Mouse (Mus musculus): ENCODE results near the gene Gad1. TPM values are rescaled to one million over a fixed set of nuclear protein-coding genes. Genes with fewer than 3 reads are reported as not detected.
"Not testable (repeated sequence)": the region's sequence is repeated elsewhere in the genome, so short reads cannot be mapped to it uniquely, and the experiment has no call there.

Gene Gad1
- 35.5 and 45.4 TPM in 2 replicates for polyA plus RNA-seq (2015; fragmentation: Nextera tagmentation; extraction: Ambion mirVana)

GRCm38 (mm10) chr2:70552772-70553171 lies at the start of gene Gad1:
Gad1 (plus strand) TSS chr2:70553072.
- Histone ChIP-seq H3K4me1 (peaks cover under 1% of the 10 kb centered on the region; the same call in 1 of the 2 replicates), H3K4me2 (no peak within 1 kb of the TSS), H3K27me3 (no peaks in the 10 kb centered on the region; the same call in 1 of the 2 replicates), H3K27ac (no peak within 1 kb of the TSS), H3K9me3 (replicated peaks) (no peaks in the 10 kb centered on the region), H3K4me3 (no peak within 1 kb of the TSS), H3K9ac (no peak within 1 kb of the TSS), H3K36me3 (ENCODE audit: poor library complexity, severe bottlenecking) (no peaks in the 10 kb centered on the region)
- 63% methylated on average over 4 of the region's 4 CpGs for WGBS
- no peak for ATAC-seq

DNA sequence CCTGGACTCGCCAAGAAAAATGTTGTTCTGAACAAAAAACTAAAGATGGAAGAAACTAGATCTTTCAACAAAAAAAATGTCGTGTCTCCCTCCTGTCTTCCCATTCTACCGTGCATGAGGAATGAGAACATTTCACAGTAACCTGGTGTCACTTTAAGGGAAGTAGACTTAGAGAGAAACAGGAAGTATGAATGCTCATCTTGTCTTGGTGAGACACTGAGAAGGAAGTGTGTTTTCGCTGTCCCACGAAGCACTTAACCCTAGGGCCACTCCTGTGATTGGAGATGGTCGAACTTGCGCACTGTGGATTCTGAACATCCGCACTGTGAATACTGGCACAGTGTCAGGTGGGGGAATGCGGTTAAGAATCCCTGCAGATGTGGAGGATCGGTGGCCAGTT lies 49.4 kb upstream of the Gad1 start:
- Histone ChIP-seq H3K4me3 (no peak overlapping the region), H3K4me1 (peaks cover 6% of the 10 kb centered on the region), H3K4me2 (no peak overlapping the region), H3K9me3 (replicated peaks) (no peaks in the 10 kb centered on the region), H3K9ac (no peak overlapping the region), H3K27ac (no peak overlapping the region), H3K27me3 (peaks cover 10% of the 10 kb centered on the region), H3K36me3 (ENCODE audit: poor library complexity, severe bottlenecking) (no peaks in the 10 kb centered on the region)
- WGBS: 86% methylated on average over 10 of the region's 10 CpGs
- no peak for ATAC-seq

GRCm38 (mm10) chr2:70505229-70505628 lies 47.6 kb upstream of the Gad1 start:
- Histone ChIP-seq H3K36me3 (ENCODE audit: poor library complexity, severe bottlenecking) (no peaks in the 10 kb centered on the region), H3K4me2 (no peak overlapping the region), H3K4me3 (no peak overlapping the region), H3K9ac (no peak overlapping the region), H3K27ac (no peak overlapping the region), H3K4me1 (peaks cover 12% of the 10 kb centered on the region), H3K9me3 (replicated peaks) (no peaks in the 10 kb centered on the region), H3K27me3 (0 out of 2 replicates have a peak, but pooled peaks cover 4% of the 10 kb centered on the region)
- WGBS: 60% methylated on average over 1 of the region's 1 CpGs
- no peak for ATAC-seq

GRCm38 (mm10) chr2:70505896-70506295 lies 47.0 kb upstream of the Gad1 start:
- no peak overlapping the region for H3K9ac ChIP-seq
- 38% methylated on average over 4 of the region's 4 CpGs for WGBS
- ATAC-seq: no peak
- 0 out of 2 replicates have a peak, but pooled peaks cover 4% of the 10 kb centered on the region for H3K27me3 ChIP-seq
- H3K4me2 ChIP-seq: no peak overlapping the region
- H3K9me3 ChIP-seq (replicated peaks): no peaks in the 10 kb centered on the region
- H3K36me3 ChIP-seq (ENCODE audit: poor library complexity, severe bottlenecking): no peaks in the 10 kb centered on the region
- H3K4me3 ChIP-seq: no peak overlapping the region
- no peak overlapping the region for H3K27ac ChIP-seq
- peaks cover 12% of the 10 kb centered on the region for H3K4me1 ChIP-seq

DNA sequence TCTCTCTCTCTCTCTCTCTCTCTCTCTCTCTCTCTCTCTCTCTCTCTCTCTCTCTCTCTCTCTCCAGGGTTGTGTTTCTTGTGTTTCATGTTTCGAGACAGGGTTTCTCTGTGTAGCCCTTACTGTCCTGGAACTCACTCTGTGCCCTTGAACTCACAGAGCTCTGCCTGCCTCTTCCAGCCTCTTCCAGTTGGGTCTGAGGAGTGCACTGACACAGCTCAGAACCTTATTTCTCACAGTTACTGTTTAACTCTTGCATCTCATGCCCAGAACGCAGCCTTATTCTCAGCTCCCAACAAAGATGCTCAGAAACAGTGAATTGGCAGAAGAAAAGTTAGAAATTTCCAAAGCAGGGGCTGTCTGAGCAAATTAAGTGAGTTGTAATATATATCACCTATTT lies 46.5 kb upstream of the Gad1 start:
- no peaks in the 10 kb centered on the region for H3K36me3 ChIP-seq (ENCODE audit: poor library complexity, severe bottlenecking)
- no peaks in the 10 kb centered on the region for H3K9me3 ChIP-seq (replicated peaks)
- peaks cover 12% of the 10 kb centered on the region for H3K4me1 ChIP-seq
- no peak overlapping the region for H3K4me3 ChIP-seq
- no peak for ATAC-seq
- 82% methylated on average over 2 of the region's 2 CpGs for WGBS
- H3K9ac ChIP-seq: no peak overlapping the region
- H3K27me3 ChIP-seq: 0 out of 2 replicates have a peak, but pooled peaks cover 4% of the 10 kb centered on the region
- no peak overlapping the region for H3K4me2 ChIP-seq
- H3K27ac ChIP-seq: no peak overlapping the region

DNA sequence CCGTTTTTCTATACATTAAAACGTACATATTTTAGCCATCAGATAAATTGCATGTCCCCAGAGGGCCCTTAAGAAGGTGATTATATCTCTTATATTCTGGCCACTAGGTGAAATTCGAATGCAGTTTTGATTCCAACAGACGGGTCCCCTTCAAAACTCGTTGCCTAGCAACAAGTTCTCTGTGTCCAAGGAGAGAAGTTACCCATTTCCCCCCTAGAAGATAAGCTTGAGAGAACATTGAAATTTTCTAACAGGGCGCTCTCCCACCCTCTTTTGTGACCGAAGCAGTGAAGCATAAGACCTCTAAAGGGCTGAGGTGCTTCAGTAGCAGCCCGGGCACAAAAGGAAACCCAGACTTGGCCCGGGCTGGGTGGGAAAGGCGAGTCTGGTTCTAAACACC lies 44.4 kb upstream of the Gad1 start, which contains the start of gene Erich2:
TSS of gene Erich2 (plus strand) at position 324 of the 400 bp plus-strand sequence.
- Histone ChIP-seq H3K4me1 (peaks cover 12% of the 10 kb centered on the region), H3K27ac (no peak within 1 kb of the TSS), H3K4me2 (peak within 1 kb of the TSS; percentile 91), H3K9me3 (replicated peaks) (no peaks in the 10 kb centered on the region), H3K36me3 (ENCODE audit: poor library complexity, severe bottlenecking) (no peaks in the 10 kb centered on the region), H3K4me3 (peak within 1 kb of the TSS; percentile 51), H3K27me3 (0 out of 2 replicates have a peak, but pooled peaks cover 4% of the 10 kb centered on the region), H3K9ac (peak within 1 kb of the TSS; percentile 65)
- no peak for ATAC-seq
- WGBS: 9% methylated on average over 10 of the region's 10 CpGs

DNA sequence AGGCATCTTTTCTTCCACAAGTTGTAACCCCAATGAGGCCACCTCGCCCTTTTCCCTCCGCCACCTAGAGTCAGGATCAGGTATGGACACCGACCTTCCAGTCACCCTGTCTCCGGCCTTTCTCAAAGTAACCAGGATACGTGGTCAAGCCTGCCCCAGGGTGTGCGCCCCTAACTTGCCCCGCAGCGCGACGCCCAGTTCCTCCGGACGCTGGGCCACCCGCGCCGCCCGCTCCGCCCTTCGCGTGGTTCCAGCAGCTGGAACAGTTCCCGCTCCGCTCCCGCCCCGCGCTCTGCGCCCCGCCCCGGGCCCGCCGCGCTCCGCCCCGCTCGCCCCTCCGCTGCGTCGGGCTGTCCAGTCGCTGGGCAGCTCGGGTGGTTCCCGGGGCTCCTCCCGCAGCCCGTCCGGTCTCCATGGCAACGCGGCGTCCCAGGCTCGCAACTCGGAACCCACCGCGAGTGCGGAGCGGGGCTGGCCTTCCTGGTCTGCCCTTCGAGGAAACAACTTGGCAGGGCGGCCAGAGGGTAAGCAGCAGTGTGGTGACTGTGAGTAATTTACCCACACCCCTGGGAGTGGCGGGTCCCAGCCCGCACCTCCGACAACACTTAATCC lies 43.7 kb upstream of the Gad1 start:
- no peaks in the 10 kb centered on the region for H3K9me3 ChIP-seq (replicated peaks)

GRCm38 (mm10) chr2:70538283-70538682 lies 14.6 kb upstream of the Gad1 start:
- H3K9me3 ChIP-seq (replicated peaks); H3K4me3 ChIP-seq; H3K4me2 ChIP-seq; ATAC-seq; H3K9ac ChIP-seq; H3K4me1 ChIP-seq; H3K27me3 ChIP-seq; H3K36me3 ChIP-seq (ENCODE audit: poor library complexity, severe bottlenecking); H3K27ac ChIP-seq: not testable (repeated sequence)
- WGBS: 35% methylated on average over 7 of the region's 7 CpGs

More for the DNA sequence above, 43.7 kb upstream of the Gad1 start:
- Histone ChIP-seq H3K4me1 (peaks cover 12% of the 10 kb centered on the region), H3K36me3 (ENCODE audit: poor library complexity, severe bottlenecking) (no peaks in the 10 kb centered on the region), H3K4me2 (peak overlapping the region; percentile 91), H3K27ac (no peak overlapping the region), H3K27me3 (0 out of 2 replicates have a peak, but pooled peaks cover 4% of the 10 kb centered on the region), H3K4me3 (peak overlapping the region; percentile 51), H3K9ac (peak overlapping the region; percentile 65)
- under 1% methylated on average over 49 of the region's 56 CpGs for WGBS
- ATAC-seq: peak; percentile 97

- ATAC-seq: no peak
- Histone ChIP-seq H3K4me3 (no peak overlapping the region), H3K4me2 (no peak overlapping the region), H3K9me3 (replicated peaks) (no peaks in the 10 kb centered on the region), H3K27me3 (no peaks in the 10 kb centered on the region; the same call in 1 of the 2 replicates), H3K9ac (no peak overlapping the region), H3K4me1 (no peaks in the 10 kb centered on the region), H3K36me3 (ENCODE audit: poor library complexity, severe bottlenecking) (no peaks in the 10 kb centered on the region), H3K27ac (no peak overlapping the region)
- 60% methylated on average over 6 of the region's 6 CpGs for WGBS
Measured at GRCm38 (mm10) chr2:70550671-70551070, 2.2 kb upstream of the Gad1 start.

- Histone ChIP-seq H3K9me3 (replicated peaks) (no peaks in the 10 kb centered on the region), H3K36me3 (ENCODE audit: poor library complexity, severe bottlenecking) (no peaks in the 10 kb centered on the region), H3K27ac (no peak overlapping the region), H3K27me3 (no peaks in the 10 kb centered on the region; the same call in 1 of the 2 replicates), H3K4me1 (no peaks in the 10 kb centered on the region), H3K4me3 (no peak overlapping the region), H3K9ac (no peak overlapping the region), H3K4me2 (no peak overlapping the region)
- ATAC-seq: no peak
- 88% methylated on average over 2 of the region's 2 CpGs for WGBS
Measured at GRCm38 (mm10) chr2:70551446-70551845, 1.4 kb upstream of the Gad1 start.

- H3K27me3 ChIP-seq: no peaks in the 10 kb centered on the region; the same call in 1 of the 2 replicates
- no peaks in the 10 kb centered on the region for H3K36me3 ChIP-seq (ENCODE audit: poor library complexity, severe bottlenecking)
- no peaks in the 10 kb centered on the region for H3K4me1 ChIP-seq
- no peak overlapping the region for H3K9ac ChIP-seq
- H3K27ac ChIP-seq: no peak overlapping the region
- no peak for ATAC-seq
- 85% methylated on average over 15 of the region's 15 CpGs for WGBS
- H3K9me3 ChIP-seq (replicated peaks): no peaks in the 10 kb centered on the region
- no peak overlapping the region for H3K4me3 ChIP-seq
- no peak overlapping the region for H3K4me2 ChIP-seq
Measured at GRCm38 (mm10) chr2:70552067-70552598, 739 bp upstream of the Gad1 start.

- H3K27me3 ChIP-seq: peaks cover 3% of the 10 kb centered on the region
- H3K4me3 ChIP-seq: no peak overlapping the region
- H3K4me2 ChIP-seq: no peak overlapping the region
- peaks cover 6% of the 10 kb centered on the region; the same call in 1 of the 2 replicates for H3K4me1 ChIP-seq
- 70% methylated on average over 3 of the region's 3 CpGs for WGBS
- H3K9ac ChIP-seq: no peak overlapping the region
- no peak for ATAC-seq
- no peaks in the 10 kb centered on the region for H3K36me3 ChIP-seq (ENCODE audit: poor library complexity, severe bottlenecking)
- H3K27ac ChIP-seq: no peak overlapping the region
- no peaks in the 10 kb centered on the region for H3K9me3 ChIP-seq (replicated peaks)
Measured at GRCm38 (mm10) chr2:70553826-70554225, 954 bp downstream of the Gad1 start.

Measured in forebrain, embryonic 13.5 days (tissue).